Mouse (Mus musculus): ENCODE results near the gene C1qb. TPM values are rescaled to one million over a fixed set of nuclear protein-coding genes. Genes with fewer than 3 reads are reported as not detected.

Gene C1qb
- polyA plus RNA-seq, 1 experiment from 2014 or later, result 69.0 TPM

DNA sequence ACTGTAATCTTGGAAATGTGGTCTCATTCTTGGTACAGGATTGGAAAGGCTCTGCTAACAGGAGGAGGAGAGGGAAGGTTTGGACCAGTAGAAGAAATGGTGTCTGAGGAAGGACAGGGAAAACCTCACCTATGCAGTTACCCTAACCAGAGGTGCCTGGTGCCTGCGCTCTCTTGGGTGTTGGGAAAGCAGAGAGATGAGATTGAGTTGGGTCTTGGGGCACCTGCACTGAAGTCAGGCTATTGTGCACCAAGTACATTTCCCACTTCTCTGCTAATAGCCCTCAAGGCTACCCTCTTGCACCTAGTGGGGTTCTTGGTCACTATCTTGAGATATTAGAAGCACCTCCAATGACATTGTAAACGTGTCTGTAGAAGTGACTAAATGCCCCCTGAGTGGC is 23.6 kb downstream of the C1qb start:
- Histone ChIP-seq H3K9me3 (replicated peaks; ENCODE audit: low read length) (no peaks in the 10 kb centered on the region), H3K9ac (ENCODE audit: low read depth, low read length) (no peak overlapping the region), H3K4me3 (replicated peaks; ENCODE audit: low read depth, low read length) (no peak overlapping the region), H3K27ac (no peak overlapping the region), H3K36me3 (ENCODE audit: insufficient read depth, low read length) (no peaks in the 10 kb centered on the region), H3K4me1 (replicated peaks; ENCODE audit: insufficient read depth, low read length) (0 out of 2 replicates have a peak, but pooled peaks cover 4% of the 10 kb centered on the region), H3K4me2 (ENCODE audit: low read length) (no peak overlapping the region), H3K27me3 (ENCODE audit: insufficient read depth, low read length) (0 out of 2 replicates have a peak, but pooled peaks cover 4% of the 10 kb centered on the region)
- no peak for DNase-seq (ENCODE audit: low spot score)
- no peak for TF ChIP-seq CTCF (IDR thresholded peaks at IDR 0.05; ENCODE audit: low read depth)
- 71% methylated on average over 2 of the region's 2 CpGs for WGBS
- ATAC-seq (replicated peaks; ENCODE audit: low FRiP score, low read depth), result no peak

GRCm38 (mm10) chr4:136861806-136862205 is 24.2 kb downstream of the C1qb start:
- no peak for TF ChIP-seq CTCF (IDR thresholded peaks at IDR 0.05; ENCODE audit: low read depth)
- Histone ChIP-seq H3K9ac (ENCODE audit: low read depth, low read length) (no peak overlapping the region), H3K4me2 (ENCODE audit: low read length) (no peak overlapping the region), H3K27ac (no peak overlapping the region), H3K9me3 (replicated peaks; ENCODE audit: low read length) (no peaks in the 10 kb centered on the region), H3K4me3 (replicated peaks; ENCODE audit: low read depth, low read length) (no peak overlapping the region), H3K27me3 (ENCODE audit: insufficient read depth, low read length) (0 out of 2 replicates have a peak, but pooled peaks cover 4% of the 10 kb centered on the region), H3K36me3 (ENCODE audit: insufficient read depth, low read length) (no peaks in the 10 kb centered on the region), H3K4me1 (replicated peaks; ENCODE audit: insufficient read depth, low read length) (0 out of 2 replicates have a peak, but pooled peaks cover 4% of the 10 kb centered on the region)
- DNase-seq (ENCODE audit: low spot score) (no peak), ATAC-seq (replicated peaks; ENCODE audit: low FRiP score, low read depth) (no peak)
- 17% methylated on average over 17 of the region's 17 CpGs for WGBS

DNA sequence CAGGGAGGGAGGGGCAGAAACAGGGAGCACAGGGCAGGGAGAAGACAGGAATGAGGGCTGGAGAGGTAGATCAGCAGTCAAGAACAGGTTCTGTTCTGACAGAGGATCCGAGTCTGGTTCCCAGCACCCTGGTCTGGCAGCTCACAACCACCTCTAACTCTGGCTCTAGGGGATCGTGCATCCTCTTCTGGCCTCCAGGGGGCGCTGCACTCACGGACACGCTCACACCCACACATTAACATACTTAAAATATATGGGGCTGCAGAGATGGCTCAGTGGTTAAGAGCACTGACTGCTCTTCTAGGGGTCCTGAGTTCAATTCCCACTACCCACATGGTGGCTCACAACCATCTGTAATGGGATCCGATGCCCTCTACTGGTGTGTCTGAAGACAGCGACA is 26.0 kb downstream of the C1qb start:
- Histone ChIP-seq H3K4me2 (ENCODE audit: low read length) (no peak overlapping the region), H3K9ac (ENCODE audit: low read depth, low read length) (no peak overlapping the region), H3K27me3 (ENCODE audit: insufficient read depth, low read length) (0 out of 2 replicates have a peak, but pooled peaks cover 4% of the 10 kb centered on the region), H3K9me3 (replicated peaks; ENCODE audit: low read length) (no peaks in the 10 kb centered on the region), H3K4me1 (replicated peaks; ENCODE audit: insufficient read depth, low read length) (0 out of 2 replicates have a peak, but pooled peaks cover 4% of the 10 kb centered on the region), H3K36me3 (ENCODE audit: insufficient read depth, low read length) (no peaks in the 10 kb centered on the region), H3K27ac (no peak overlapping the region), H3K4me3 (replicated peaks; ENCODE audit: low read depth, low read length) (no peak overlapping the region)
- DNase-seq (ENCODE audit: low spot score), result no peak
- peak; percentile 34; the same call in 1 of the 2 replicates for TF ChIP-seq CTCF (IDR thresholded peaks at IDR 0.05; ENCODE audit: low read depth)
- 88% methylated on average over 7 of the region's 7 CpGs for WGBS
- no peak for ATAC-seq (replicated peaks; ENCODE audit: low FRiP score, low read depth)

DNA sequence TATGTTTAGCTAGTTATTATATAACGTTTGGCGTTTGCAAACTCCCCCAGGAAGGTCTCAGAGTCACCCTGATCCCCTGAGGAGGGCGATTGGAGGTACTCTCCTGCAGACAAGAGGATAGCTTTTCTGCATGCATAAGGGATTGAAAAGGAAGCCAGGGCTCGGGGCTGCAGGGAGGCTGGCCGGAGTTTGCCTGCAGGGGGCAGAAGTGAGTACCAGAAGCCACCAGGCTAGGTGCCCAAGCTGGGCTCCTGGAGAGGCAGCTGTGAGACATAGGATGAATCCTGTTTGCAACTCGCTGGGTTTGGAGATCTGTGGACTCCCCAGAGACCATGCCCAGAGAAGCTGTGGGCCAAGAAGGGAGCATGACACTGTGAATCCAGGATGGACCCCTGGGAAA is 30.9 kb downstream of the C1qb start:
- 40% methylated on average over 6 of the region's 6 CpGs for WGBS
- no peaks in the 10 kb centered on the region for H3K9me3 ChIP-seq (replicated peaks; ENCODE audit: low read length)
- DNase-seq (ENCODE audit: low spot score), result no peak

DNA sequence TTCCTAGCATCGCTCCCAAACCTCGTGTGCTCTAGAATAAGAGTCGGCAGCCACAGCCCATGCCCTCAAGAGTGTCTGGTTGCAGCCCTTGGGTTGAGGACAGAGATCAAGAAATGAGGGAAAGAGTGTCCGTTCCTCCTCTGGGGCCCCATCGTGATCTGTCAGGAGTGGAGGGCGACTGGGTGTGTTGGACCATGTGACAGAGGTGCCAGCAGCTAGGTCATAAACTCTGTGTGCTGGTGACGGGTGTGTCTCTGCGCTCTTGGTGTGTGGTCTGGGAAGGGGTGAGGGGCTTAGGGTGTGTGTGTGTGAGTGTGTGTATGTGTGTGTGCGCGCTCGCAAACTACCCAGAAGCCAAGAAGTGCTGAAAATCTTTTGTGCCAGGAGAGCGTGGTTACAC is 33.0 kb downstream of the C1qb start:
- Histone ChIP-seq H3K9me3 (replicated peaks; ENCODE audit: low read length) (no peaks in the 10 kb centered on the region), H3K36me3 (ENCODE audit: insufficient read depth, low read length) (no peaks in the 10 kb centered on the region), H3K9ac (ENCODE audit: low read depth, low read length) (no peak overlapping the region), H3K4me2 (ENCODE audit: low read length) (no peak overlapping the region), H3K4me1 (replicated peaks; ENCODE audit: insufficient read depth, low read length) (no peaks in the 10 kb centered on the region), H3K4me3 (replicated peaks; ENCODE audit: low read depth, low read length) (no peak overlapping the region), H3K27ac (no peak overlapping the region), H3K27me3 (ENCODE audit: insufficient read depth, low read length) (no peaks in the 10 kb centered on the region)
- no peak for TF ChIP-seq CTCF (IDR thresholded peaks at IDR 0.05; ENCODE audit: low read depth)
- WGBS, result 52% methylated on average over 12 of the region's 12 CpGs
- DNase-seq (ENCODE audit: low spot score), result no peak
- no peak for ATAC-seq (replicated peaks; ENCODE audit: low FRiP score, low read depth)

More for the DNA sequence above, 30.9 kb downstream of the C1qb start:
- peak; percentile 45 for TF ChIP-seq CTCF (IDR thresholded peaks at IDR 0.05; ENCODE audit: low read depth)
- Histone ChIP-seq H3K27me3 (ENCODE audit: insufficient read depth, low read length) (no peaks in the 10 kb centered on the region), H3K4me1 (replicated peaks; ENCODE audit: insufficient read depth, low read length) (no peaks in the 10 kb centered on the region), H3K4me2 (ENCODE audit: low read length) (no peak overlapping the region), H3K36me3 (ENCODE audit: insufficient read depth, low read length) (no peaks in the 10 kb centered on the region), H3K4me3 (replicated peaks; ENCODE audit: low read depth, low read length) (no peak overlapping the region), H3K27ac (no peak overlapping the region), H3K9ac (ENCODE audit: low read depth, low read length) (no peak overlapping the region)
- ATAC-seq (replicated peaks; ENCODE audit: low FRiP score, low read depth), result no peak

- Histone ChIP-seq H3K4me1 (replicated peaks; ENCODE audit: insufficient read depth, low read length) (no peaks in the 10 kb centered on the region), H3K27ac (no peak overlapping the region), H3K27me3 (ENCODE audit: insufficient read depth, low read length) (no peaks in the 10 kb centered on the region), H3K4me3 (replicated peaks; ENCODE audit: low read depth, low read length) (no peak overlapping the region), H3K4me2 (ENCODE audit: low read length) (no peak overlapping the region), H3K9me3 (replicated peaks; ENCODE audit: low read length) (no peaks in the 10 kb centered on the region), H3K36me3 (ENCODE audit: insufficient read depth, low read length) (no peaks in the 10 kb centered on the region), H3K9ac (ENCODE audit: low read depth, low read length) (no peak overlapping the region)
- no peak for TF ChIP-seq CTCF (IDR thresholded peaks at IDR 0.05; ENCODE audit: low read depth)
- WGBS, result 53% methylated on average over 5 of the region's 5 CpGs
- ATAC-seq (replicated peaks; ENCODE audit: low FRiP score, low read depth) (no peak), DNase-seq (ENCODE audit: low spot score) (no peak)
Observed at GRCm38 (mm10) chr4:136852119-136852518, 33.9 kb downstream of the C1qb start.

DNA sequence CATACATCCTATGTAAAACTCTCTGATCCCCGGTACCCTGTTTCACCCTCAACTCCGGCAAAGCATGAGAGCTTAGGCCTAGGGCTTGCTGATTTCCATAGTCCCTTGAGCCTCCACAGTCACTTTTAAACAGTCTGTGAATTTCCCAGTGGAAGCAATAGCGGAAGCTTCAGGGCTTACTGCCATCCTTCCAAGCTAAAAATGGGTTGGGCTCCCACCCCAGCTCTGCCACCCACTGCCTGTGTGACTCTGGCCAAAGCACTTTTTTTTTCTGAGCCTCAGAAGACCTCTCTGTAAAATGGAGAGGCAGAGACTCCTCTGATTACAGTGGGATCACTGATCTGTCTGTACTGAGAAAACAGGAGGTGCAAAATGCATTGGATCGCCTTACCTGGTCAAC is 37.4 kb downstream of the C1qb start:
- H3K9ac ChIP-seq (ENCODE audit: low read depth, low read length), result no peak overlapping the region
- H3K36me3 ChIP-seq (ENCODE audit: insufficient read depth, low read length), result no peaks in the 10 kb centered on the region
- H3K9me3 ChIP-seq (replicated peaks; ENCODE audit: low read length), result no peaks in the 10 kb centered on the region
- H3K27me3 ChIP-seq (ENCODE audit: insufficient read depth, low read length), result no peaks in the 10 kb centered on the region
- 54% methylated on average over 4 of the region's 4 CpGs for WGBS
- no peaks in the 10 kb centered on the region for H3K4me1 ChIP-seq (replicated peaks; ENCODE audit: insufficient read depth, low read length)
- no peak overlapping the region for H3K4me2 ChIP-seq (ENCODE audit: low read length)
- H3K4me3 ChIP-seq (replicated peaks; ENCODE audit: low read depth, low read length), result no peak overlapping the region
- ATAC-seq (replicated peaks; ENCODE audit: low FRiP score, low read depth), result no peak
- DNase-seq (ENCODE audit: low spot score), result no peak
- no peak for TF ChIP-seq CTCF (IDR thresholded peaks at IDR 0.05; ENCODE audit: low read depth)
- H3K27ac ChIP-seq, result no peak overlapping the region
